Mouse (Mus musculus) neural tube, embryonic 14.5 days (tissue): ENCODE data around the gene Cab39. TPM values are rescaled to one million over a fixed set of nuclear protein-coding genes. Genes with fewer than 3 reads are reported as not detected.

Experiments
- ATAC-seq: fragments of 200-750 bp; cut with Nextera tagmentation; 2 replicates; pipeline ENCODE4 v1.8.0; 2017; ENCODE audit warnings: low read depth, mild to moderate bottlenecking, moderate TSS enrichment, moderate library complexity
- H3K27ac ChIP-seq: fragments of 300-500 bp; sonication (generic); 2 replicates; pipeline ENCODE4 v1.5.1; 2014; ENCODE audit warnings: low read depth, mild to moderate bottlenecking, control low read depth, low read length, moderate library complexity, mixed read lengths
- H3K27me3 ChIP-seq: fragments of 300-500 bp; sonication (generic); 2 replicates; pipeline ENCODE4 v1.6.1; 2014; ENCODE audit warnings: low read length; ENCODE audit not compliant: control insufficient read depth, insufficient read depth
- H3K36me3 ChIP-seq: fragments of 300-500 bp; sonication (generic); 2 replicates; pipeline ENCODE4 v1.6.1; 2014; ENCODE audit warnings: low read length, mixed read lengths; ENCODE audit not compliant: control insufficient read depth, insufficient read depth
- H3K4me1 ChIP-seq: fragments of 300-500 bp; sonication (generic); 2 replicates; pipeline ENCODE4 v1.6.1; 2014; ENCODE audit warnings: low read length; ENCODE audit not compliant: control insufficient read depth, insufficient read depth
- H3K4me2 ChIP-seq: fragments of 300-500 bp; sonication (generic); 2 replicates; pipeline ENCODE4 v1.6.1; 2014; ENCODE audit warnings: mild to moderate bottlenecking, low read depth, low read length, control low read depth
- H3K4me3 ChIP-seq: fragments of 300-500 bp; sonication (generic); 2 replicates; pipeline ENCODE4 v1.5.1; 2014; ENCODE audit warnings: low read depth, low read length, control low read depth, mixed read lengths
- H3K9ac ChIP-seq: fragments of 300-500 bp; sonication (generic); replicated peaks from 2 replicates; pipeline ENCODE4 v1.6.1; 2014; ENCODE audit warnings: low read depth, mild to moderate bottlenecking, control low read depth, low read length, mixed read lengths
- H3K9me3 ChIP-seq: fragments of 300-500 bp; sonication (generic); 2 replicates; pipeline ENCODE4 v1.6.1; 2016; ENCODE audit warnings: low read length; ENCODE audit not compliant: control insufficient read depth
- WGBS: fragments of 180-500 bp; shearing (Covaris S2); extraction: QIAGEN DNeasy Blood & Tissue Kit; methylation state at CpG from one replicate; pipeline ENCODE4 v1.1.7; 2014; 5-methylcytosine and 5-hydroxymethylcytosine counted together
- polyA plus RNA-seq: library from polyadenylated mRNA; unstranded; fragments of >200 nt; fragmentation: Nextera tagmentation; extraction: Ambion mirVana; gene quantifications from 2 replicates; pipeline ENCODE4 v1.2.1, GENCODE M21; 2014

Cab39 gene
- polyA plus RNA-seq, 1 experiment from 2014 or later: 74.4 TPM

DNA sequence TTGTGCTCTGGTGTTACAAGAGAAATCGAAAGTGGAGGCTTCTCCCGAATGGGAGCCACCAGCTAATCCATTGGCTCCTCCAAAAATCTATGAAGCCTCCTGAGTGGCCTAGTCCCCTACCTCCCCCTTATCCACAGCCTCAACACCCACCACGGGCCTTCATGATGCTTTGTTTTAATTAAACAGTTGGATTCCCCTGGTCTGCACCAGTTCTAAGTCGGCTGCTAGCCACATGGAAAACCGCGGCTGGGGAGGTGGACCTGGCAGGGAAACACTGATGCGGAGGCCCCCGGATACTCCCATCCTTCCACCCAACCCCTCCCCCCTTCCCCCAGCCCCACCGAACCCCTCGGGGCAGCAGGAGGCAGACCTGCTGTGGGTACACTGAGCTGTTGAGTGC, 71.1 kb downstream of the Cab39 start:
- Histone ChIP-seq H3K36me3 (no peaks in the 10 kb centered on the region), H3K4me1 (no peaks in the 10 kb centered on the region), H3K9me3 (peaks cover 3% of the 10 kb centered on the region; the same call in 1 of the 2 replicates), H3K27ac (no peak overlapping the region), H3K9ac (no peak overlapping the region), H3K4me2 (no peak overlapping the region), H3K4me3 (no peak overlapping the region), H3K27me3 (no peaks in the 10 kb centered on the region)
- ATAC-seq: no peak
- 92% methylated on average over 10 of the region's 10 CpGs for WGBS

DNA sequence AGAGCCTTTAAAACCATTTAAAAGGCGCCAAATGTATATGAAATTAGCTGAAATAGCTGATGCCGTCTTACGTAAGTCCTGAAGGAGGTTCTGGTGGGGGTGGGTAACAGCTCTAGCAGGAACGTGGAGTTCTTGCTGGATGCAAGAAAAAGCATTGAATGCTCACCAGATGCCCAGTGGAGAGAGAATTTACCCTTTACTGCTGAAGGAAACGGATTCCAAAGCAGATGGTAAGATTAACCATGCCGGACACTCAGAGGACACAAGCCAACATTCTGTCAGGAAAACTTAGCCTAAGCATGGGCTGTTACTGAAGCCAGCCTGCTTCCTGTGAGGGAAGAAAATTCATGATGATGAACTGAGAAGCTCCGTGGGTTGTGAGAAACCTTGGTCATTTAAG, 76.8 kb downstream of the Cab39 start:
- Histone ChIP-seq H3K36me3 (no peaks in the 10 kb centered on the region), H3K4me2 (no peak overlapping the region), H3K4me3 (no peak overlapping the region), H3K9ac (no peak overlapping the region), H3K27ac (no peak overlapping the region), H3K9me3 (no peaks in the 10 kb centered on the region), H3K4me1 (no peaks in the 10 kb centered on the region), H3K27me3 (no peaks in the 10 kb centered on the region)
- 87% methylated on average over 7 of the region's 7 CpGs for WGBS
- ATAC-seq: no peak

DNA sequence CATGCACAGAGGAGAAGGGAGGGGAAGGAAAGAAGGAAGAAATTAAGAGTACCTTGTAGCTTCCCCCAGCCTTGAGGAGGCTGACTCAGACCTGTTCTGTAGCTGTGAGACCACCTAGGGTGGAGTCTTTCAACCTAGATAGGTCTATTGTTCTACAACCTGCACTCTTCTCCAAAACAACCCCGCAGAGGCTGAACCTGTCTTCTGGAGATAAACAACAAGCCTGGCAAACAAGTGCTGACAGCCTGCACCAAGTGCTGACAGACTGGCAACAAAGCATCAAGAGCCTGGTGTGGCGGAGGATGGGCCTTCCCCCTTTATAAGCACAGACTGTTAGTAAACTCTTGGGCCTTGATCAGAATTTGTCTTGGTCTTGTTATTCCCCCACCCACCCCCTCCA, 77.3 kb downstream of the Cab39 start:
- no peak for ATAC-seq
- Histone ChIP-seq H3K4me1 (no peaks in the 10 kb centered on the region), H3K27ac (no peak overlapping the region), H3K9ac (no peak overlapping the region), H3K9me3 (no peaks in the 10 kb centered on the region), H3K4me3 (no peak overlapping the region), H3K4me2 (no peak overlapping the region), H3K27me3 (no peaks in the 10 kb centered on the region), H3K36me3 (no peaks in the 10 kb centered on the region)
- 80% methylated on average over 2 of the region's 2 CpGs for WGBS

DNA sequence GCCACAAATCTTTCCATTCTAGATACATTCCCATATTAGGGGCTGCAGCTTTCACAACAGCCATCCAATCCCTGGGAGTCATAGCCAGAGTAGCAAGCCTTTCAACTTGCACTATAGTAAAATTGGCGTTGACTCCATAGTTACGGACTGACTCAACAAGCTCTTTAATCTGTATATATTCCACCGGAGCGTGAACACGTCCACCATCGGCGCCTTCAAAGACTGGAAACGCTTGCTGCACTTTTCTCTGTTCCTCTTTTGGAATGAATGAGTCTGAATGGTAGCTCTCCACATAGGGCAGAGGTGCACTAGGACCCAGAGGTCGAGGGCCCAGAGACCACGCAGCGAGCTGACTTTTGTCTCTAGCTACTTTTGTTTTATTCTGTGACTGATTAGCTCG, 88.8 kb downstream of the Cab39 start:
- Histone ChIP-seq H3K9me3 (0 out of 2 replicates have a peak, but pooled peaks cover 5% of the 10 kb centered on the region), H3K4me1 (no peaks in the 10 kb centered on the region), H3K36me3 (no peaks in the 10 kb centered on the region), H3K27ac (no peak overlapping the region), H3K4me3 (no peak overlapping the region), H3K4me2 (no peak overlapping the region), H3K27me3 (no peaks in the 10 kb centered on the region), H3K9ac (no peak overlapping the region)
- WGBS: 93% methylated on average over 12 of the region's 12 CpGs
- no peak for ATAC-seq

DNA sequence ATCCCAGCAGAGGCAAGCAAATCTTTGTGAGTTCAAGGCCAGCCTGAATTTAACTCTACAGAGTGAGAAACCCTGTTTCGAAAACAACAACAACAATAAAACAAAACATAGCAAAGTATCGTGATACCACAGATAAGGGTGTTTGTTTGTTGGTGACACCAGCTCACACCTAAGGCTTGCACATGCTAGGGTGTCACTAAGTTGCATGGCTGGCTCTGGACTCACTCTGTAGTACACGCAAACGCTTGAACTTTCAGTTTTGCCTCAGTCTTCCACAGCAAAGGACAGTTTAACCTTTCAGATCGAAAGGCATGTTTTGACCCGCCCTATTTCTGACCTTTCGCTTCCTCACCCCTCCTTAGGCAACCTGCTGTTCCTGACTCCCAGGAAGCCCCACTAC, 94.0 kb downstream of the Cab39 start:
- Histone ChIP-seq H3K4me2 (no peak overlapping the region), H3K27ac (no peak overlapping the region), H3K9ac (no peak overlapping the region), H3K36me3 (no peaks in the 10 kb centered on the region), H3K4me3 (no peak overlapping the region), H3K9me3 (0 out of 2 replicates have a peak, but pooled peaks cover under 1% of the 10 kb centered on the region), H3K27me3 (no peaks in the 10 kb centered on the region), H3K4me1 (no peaks in the 10 kb centered on the region)
- 89% methylated on average over 7 of the region's 7 CpGs for WGBS
- ATAC-seq: no peak

DNA sequence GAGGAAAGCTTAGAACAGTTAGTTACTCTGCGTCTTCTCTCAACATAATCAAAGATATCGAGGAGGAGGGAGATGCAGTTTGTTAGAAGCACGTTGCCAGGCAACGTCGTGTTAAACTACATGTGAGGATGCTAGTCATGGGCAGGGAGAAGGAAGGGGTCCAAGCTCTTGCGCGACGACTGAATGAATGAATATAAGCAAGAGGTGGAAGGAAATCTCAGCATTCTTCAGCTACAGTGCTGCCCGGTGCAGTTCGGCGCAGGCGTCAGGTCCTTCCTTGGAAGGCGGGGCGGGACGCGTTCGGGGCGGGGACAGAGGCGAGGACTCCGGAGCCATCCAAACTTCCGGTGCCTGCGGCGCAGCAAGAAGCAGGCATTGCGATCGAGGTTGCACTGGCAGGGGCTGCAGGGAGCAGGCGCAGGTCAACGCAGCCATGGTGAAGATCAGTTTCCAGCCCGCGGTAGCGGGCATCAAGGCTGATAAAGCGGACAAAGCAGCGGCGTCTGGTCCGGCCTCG, 101.0 kb downstream of the Cab39 start, which contains the start of gene Itm2c:
TSS of gene Itm2c (plus strand) at position 51 of the 517 bp plus-strand sequence.
- Histone ChIP-seq H3K4me1 (peaks cover 41% of the 10 kb centered on the region), H3K9me3 (no peaks in the 10 kb centered on the region), H3K27ac (peak within 1 kb of the TSS; percentile 83), H3K36me3 (no peaks in the 10 kb centered on the region), H3K9ac (peak within 1 kb of the TSS; percentile 72), H3K27me3 (no peaks in the 10 kb centered on the region), H3K4me3 (peak within 1 kb of the TSS; percentile 81), H3K4me2 (peak within 1 kb of the TSS; percentile 90)
- 1% methylated on average over 35 of the region's 35 CpGs for WGBS
- ATAC-seq: peak; percentile 91

DNA sequence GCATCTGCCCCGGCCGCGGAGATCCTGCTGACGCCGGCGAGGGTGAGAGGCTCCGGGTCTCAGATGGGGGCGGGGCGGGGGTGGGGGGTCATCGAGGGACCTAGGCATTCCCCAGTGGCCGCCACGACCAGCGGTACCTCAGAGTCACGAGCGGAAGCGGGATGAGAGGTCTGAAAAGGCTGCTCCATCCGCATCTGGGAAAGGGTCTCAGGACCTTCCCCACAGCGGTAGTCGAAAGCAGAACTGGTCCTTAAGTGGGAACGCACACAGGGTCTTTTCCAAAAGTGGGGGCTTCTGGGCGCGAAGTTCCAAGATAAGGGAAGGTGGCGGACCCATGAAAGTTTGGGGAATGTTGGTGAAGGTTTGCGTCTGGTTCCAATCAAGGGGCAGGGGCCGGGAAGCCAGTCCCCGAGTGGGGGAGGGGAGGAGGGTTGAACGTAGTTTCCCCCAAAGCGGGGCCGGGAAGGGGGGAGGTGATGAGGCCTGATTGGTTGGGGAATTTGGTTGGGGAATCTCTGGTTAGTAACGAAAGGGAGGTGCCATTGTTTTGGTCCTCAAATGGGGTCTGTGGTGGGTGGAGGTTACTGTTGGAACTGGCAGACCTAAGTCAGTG, 101.6 kb downstream of the Cab39 start:
- WGBS: 0% methylated on average over 30 of the region's 30 CpGs
- Histone ChIP-seq H3K9ac (peak overlapping the region; percentile 72), H3K27me3 (no peaks in the 10 kb centered on the region), H3K27ac (peak overlapping the region; percentile 83), H3K9me3 (no peaks in the 10 kb centered on the region), H3K4me2 (peak overlapping the region; percentile 90), H3K4me1 (peaks cover 46% of the 10 kb centered on the region), H3K4me3 (peak overlapping the region; percentile 81), H3K36me3 (no peaks in the 10 kb centered on the region)
- ATAC-seq: peak; percentile 56

DNA sequence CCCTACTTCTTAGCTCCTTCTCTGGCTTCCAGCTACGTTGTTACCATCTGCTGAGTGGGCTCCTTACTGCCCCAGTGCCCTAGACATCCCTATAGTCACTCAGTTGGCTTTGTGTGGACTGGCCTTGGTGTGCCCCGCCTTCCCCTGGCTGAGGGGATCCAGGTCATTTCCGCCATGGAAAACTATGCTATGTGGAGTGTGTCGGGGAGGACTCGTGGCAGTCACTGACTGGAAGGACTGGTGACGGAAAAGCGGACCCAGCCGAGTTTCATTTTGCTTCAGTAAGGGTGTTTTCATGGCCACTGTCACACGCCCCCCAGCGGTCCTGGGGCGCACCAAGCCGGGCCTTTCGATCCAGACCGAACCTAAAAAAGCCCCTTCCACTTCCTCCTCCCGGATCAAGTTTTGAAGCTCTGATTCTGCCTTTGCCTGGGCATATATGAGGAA, 102.2 kb downstream of the Cab39 start:
- peak; percentile 53 for ATAC-seq
- Histone ChIP-seq H3K4me2 (peak overlapping the region; percentile 90), H3K4me3 (peak overlapping the region; percentile 81), H3K27me3 (no peaks in the 10 kb centered on the region), H3K9me3 (no peaks in the 10 kb centered on the region), H3K36me3 (no peaks in the 10 kb centered on the region), H3K27ac (peak overlapping the region; percentile 83), H3K4me1 (peaks cover 46% of the 10 kb centered on the region), H3K9ac (peak overlapping the region; percentile 72)
- WGBS: 3% methylated on average over 15 of the region's 15 CpGs

DNA sequence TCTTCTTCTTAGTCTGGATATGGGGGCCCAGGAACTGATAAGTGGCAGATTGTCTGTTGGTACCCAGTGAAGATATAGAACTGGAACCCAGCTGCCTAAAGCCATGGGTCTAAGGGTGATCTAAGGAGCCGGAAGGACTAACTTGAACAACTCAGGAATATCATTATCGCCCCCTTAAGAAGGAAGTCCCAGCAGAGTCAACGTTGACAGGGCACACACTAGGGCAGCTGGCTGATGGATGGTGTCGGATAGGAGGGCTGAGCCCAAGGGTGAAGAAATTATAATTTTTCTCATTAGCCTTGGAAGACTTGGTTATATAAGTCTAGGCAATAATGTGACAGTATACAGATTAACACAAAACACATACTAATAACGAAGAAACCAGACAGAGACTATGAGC, 102.9 kb downstream of the Cab39 start:
- Histone ChIP-seq H3K27me3 (no peaks in the 10 kb centered on the region), H3K4me1 (peaks cover 46% of the 10 kb centered on the region), H3K27ac (no peak overlapping the region), H3K4me2 (peak overlapping the region; percentile 90), H3K9ac (peak overlapping the region; percentile 72; the same call in 1 of the 2 replicates), H3K4me3 (peak overlapping the region; percentile 81), H3K36me3 (no peaks in the 10 kb centered on the region), H3K9me3 (no peaks in the 10 kb centered on the region)
- WGBS: 62% methylated on average over 5 of the region's 5 CpGs
- ATAC-seq: no peak
